Mouse (Mus musculus): ENCODE measurements around the gene Abcc8.

The Abcc8 gene

DNA sequence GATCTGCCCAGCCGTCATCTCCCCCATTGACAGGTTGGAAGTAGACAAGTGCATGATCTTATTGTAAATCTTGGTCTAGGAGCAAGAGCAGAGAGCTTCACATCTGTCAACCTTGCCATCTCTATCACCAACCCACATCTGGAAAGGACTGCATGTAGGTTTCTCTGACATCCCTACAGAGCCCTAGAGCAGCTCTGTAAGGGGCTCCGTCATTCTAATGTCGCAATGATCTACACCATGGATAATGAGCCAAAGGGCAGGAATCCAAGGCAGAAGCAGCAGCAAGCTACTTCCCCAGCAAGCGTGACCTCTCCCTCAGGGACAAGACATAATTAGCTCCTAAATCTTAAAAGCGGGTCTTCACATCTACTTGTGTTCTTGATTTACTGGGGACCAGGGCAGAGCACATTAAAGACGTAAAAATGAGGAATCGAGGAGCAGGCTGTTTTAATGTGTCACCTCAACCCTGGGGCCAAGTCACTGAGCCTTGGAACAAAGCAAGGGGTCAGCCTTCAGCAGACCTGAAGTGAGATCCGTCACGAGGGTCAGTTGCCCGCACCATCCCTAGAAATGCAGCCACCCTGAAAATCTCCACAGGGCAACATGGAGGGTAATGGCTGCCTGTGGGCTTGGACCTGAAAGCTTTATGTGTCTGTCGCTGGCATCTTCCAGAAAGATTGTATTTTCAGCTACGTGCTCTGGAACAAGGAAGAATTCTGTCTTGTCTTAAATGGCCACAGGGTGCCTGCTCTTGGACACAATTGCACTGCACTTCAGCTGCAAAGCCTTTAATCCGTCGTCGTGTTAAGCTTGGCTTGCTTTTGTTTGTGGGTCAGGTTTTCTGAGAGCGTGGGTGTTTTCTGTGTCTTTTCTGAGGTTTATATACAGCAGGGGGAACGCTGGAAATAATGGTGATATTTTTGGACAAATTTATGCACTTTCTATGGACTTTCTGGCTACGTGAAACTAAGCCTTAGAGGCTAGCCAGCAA is 25.0 kb downstream of the Abcc8 start:
- DNase-seq: no peak

DNA sequence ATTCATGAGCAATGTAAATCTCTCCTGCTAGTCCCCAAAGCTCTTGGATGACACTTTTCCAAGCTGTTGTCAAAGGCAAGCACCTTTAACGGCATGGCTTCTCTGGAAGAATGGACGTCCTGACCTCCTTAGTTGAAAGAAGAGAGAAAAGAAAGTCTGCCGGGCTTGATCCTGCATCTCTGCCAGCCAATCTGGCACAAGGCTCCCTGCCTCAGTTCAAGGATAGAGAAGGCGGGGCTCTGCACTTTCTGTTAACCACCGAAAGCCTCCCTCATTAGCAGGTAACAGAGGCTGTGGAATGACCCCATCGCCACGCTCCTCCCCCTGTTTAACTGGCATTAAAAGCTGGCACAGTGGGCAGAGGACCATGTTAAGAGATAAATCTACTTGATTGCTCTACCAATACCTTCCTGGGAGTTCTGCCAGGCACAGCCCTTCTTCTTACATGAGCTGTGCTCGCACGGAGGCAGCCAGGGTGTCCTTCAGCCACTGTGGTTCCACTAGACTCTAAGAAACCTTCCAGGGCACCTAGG is 26.9 kb downstream of the Abcc8 start:
- DNase-seq: peak in 1 of 2 experiments; percentile 36

DNA sequence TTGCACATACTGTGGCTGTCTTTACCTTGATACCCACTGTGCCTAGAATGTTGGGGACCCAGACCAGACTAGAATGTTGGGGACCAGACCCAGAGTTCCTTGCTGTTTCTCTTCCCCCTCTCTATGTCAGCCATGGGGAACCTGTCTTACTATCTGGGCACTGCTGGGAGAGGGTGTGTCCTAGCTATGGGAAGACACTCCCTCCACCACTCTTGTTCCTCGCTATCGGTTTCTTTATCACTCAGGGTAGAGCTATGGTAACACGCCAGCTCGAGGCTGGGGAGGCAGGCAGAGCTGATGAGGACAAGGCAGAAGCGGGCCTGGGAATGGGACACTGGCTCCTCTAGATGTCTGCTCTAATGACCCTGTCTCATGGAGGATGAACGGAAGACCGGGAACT is 32.4 kb downstream of the Abcc8 start:
- no peak for DNase-seq

DNA sequence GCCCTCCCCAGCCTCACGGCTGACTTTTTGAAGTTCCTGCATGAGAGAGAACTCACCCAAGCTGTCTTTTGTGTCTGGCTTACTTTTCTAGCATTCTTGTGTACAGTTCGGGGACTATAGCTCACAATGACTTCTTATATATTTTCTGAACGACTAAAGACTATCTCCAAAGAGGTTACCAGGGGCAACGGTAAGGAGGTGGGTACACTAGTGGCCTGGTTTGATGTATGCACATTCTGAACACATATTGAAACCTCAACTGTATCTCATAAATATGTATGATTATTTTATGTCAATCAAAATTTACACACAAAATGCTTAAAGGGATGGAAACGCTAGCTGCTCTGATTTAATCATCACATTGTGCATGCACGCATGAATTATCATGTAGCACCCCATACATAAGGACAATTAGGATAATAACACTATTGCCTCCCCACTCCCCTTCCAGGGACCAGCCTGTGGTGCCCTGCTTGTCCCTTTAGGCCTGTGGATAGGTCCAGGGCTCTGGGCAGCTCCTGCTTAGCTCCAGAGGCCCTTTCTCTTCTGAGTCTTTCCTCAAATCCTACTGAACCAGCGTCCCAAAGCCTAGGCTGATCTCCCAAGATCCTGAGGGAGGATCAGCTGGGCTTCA is 33.0 kb downstream of the Abcc8 start:
- no peak for DNase-seq

DNA sequence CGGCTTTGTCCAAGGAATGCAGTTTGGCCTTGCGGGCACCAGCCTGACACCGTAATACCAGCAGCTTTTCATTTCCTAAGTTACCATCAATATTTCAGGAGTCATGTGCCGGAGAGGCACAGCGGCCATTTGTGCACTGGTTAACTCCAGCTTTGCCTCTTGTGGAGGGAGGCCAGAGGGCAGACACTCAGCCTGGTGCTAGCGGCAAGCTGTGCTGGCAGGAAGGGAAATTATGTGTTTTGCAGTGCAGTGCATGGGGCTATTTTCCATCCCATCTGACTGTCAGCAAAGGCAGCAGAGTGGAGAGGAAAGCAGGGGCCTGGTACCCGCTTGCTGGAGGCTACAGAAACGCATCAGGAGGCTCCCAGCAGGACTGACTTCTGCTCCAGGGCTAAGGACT is 35.8 kb downstream of the Abcc8 start:
- DNase-seq: peak; percentile 52 to 53

DNA sequence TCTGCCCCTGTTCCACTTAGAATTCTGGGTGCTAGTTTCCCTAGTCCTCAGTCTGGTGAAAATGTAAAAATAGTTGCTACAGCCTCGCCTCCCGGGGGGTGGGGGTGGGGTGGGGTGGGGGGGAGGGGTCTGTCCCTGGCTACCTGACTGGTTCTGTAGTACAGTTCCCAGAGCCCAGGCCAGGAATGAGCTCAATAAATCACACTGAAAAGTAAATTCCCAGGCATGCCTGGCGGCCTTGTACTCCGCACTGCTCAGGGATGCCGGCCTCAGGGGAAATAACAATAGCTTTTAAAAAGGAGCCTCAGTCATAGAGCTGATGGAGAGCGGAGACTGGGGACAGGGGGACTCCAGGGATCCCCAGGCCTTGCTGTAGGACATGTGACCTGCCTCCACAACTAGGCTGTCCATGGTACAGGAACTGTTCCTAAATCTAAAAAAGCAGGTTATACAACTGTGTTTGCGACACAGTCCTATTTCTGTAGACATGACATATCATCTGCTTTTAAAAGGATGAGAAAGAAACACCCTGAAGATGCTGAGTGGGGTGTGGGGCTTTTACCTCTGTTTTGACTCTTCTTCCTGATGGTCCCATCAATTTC is 41.4 kb downstream of the Abcc8 start:
- no peak for DNase-seq

DNA sequence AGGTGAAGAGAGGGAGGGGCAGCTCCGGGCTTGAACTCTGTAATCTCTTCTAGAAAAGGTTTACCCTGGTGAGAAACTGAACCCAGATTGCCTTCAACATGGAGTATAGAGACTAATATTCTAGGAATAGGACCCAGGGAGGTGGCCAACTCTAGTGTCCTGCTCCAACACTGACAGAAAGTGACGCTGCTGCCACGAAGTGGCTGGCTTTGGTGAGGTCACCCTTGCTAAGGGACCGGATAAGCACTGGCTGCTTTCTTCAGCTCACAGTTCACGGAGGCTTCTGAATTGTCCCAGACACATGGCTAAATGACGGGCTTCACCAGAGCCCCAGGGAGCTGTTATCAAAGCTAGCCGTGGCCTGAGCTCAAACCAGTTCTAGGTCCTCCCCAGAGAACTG is 46.0 kb downstream of the Abcc8 start:
- DNase-seq: no peak

DNA sequence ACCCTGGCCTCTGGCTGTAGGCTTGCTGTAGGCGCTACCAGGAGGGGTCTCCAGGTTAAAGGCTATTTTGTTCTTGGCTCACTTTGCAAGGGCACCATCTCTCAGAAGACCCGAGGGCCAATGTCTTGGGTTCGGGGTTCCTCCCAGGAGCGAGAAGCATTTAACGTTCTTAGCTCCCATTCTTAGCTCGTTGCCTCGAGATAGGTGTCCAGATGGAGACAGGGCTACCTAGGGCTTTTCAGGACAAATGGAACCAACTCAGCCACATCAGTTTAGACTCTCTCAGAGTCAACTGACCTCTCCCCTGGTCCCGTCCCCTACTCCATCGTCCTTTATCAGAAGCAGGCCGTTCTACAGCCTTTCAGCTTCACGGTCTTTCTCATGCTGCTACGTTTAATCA is 47.6 kb downstream of the Abcc8 start:
- no peak for DNase-seq

DNA sequence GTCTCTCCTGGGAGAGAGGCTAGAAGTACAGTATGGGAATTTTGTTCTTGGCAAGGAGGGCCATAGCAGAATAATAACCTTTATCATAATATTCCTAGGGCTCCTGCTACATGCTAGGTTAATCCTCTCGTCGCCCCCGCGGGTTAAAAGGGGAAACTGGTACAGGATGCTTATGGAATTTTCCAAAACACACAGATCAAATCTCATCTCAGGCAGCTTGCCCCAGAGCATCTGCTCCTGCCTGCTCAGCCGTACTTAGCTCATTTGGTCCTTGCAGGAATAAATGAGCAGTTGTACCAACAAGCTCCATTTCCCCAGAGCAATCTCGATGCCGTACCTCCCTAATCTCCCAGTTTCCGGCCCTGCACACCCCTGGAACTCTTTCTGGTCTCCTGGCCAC is 48.0 kb downstream of the Abcc8 start:
- DNase-seq: peak in 1 of 2 experiments; percentile 38

DNA sequence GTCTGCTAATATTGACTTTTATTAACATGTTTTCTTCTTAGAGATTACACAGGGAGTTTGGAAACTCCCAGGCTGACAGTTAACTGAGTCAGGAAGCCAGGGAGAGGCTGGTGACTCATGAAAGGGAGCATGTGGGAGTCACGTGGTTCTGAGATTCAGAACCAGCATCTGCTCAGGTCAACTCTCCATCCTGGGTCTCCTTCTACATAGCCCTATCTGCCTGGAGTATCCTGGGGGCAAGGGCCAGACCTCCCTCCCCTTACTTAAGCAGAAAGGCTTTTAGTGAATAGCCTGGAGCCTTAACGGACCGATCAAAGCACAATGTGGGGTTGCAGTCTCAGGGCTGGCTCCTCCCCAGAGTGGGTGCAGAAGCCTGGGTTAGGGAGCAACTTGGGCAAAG is 48.6 kb downstream of the Abcc8 start:
- DNase-seq: no peak

DNA sequence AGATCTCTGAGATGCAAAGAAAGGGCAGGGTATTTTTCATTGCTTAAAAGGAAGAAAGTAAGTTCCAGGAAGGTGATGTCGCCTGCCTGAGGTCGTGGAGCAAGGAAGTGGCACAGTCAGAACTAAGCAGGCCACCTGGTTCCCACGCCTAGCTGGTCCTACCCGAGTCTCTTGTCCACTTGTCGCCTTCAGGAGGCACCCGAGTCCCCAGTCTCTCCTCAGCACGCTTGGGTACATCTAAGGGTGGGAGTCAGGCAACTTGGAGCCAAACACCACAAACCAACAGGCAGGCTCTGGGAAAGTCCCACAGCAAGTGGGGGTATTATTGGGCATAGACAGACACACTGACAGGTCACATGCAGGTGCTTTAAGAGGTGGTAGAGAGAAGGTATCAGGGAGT is 49.1 kb downstream of the Abcc8 start:
- DNase-seq: no peak

DNA sequence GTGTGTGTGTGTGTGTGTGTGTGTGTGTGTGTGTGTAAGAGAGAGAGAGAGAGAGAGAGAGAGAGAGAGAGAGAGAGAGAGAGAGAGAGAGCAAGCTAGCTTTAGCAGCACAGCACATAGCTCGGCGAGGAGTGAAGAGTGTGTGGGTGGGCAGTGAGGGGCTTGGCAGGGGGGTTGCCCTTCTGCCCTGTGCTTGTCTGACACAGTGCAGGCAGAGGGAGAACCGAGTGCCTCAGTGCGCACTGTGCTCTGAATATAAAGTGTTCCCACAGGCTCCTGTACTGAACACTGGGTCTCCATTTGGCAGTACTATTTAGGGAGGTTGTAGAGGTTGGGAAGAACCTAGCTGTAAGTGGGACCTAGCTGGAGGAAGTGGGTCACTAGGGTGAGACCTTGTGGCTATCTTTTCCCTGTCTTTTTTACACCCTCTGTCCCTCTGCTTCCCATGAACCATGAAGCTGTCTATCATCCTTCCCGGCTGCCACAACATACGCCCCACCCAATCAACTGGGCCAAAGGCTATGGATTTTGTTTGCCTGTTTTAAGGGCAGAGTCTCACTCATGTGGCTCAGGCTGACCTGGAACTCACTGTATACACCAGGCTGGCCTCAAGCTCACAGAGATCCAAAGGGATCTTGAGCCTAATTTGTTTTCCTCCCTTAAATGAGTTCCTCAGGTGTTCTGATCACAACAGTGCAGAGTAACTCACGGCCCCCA is 50.2 kb downstream of the Abcc8 start:
- DNase-seq: no peak

DNA sequence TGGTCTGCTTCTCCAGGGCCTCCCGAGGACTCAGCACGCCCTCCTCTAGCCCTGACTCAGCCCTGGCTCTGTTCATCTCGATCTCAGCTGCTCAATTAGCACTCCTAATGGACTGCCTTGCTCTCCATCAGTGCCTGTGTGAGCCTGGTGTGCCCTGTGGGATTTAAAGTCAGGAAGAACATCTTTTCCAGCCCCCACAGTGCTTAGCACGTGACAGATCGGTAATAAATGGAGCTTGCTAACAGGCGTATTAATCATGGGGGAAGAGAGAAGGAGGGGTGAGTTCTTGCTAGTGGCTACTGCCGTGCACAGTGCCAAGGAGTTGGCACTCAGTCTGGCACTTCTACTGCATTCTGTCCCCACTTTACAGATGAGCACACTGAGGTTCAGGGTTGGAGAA is 51.6 kb downstream of the Abcc8 start:
- no peak for DNase-seq

DNA sequence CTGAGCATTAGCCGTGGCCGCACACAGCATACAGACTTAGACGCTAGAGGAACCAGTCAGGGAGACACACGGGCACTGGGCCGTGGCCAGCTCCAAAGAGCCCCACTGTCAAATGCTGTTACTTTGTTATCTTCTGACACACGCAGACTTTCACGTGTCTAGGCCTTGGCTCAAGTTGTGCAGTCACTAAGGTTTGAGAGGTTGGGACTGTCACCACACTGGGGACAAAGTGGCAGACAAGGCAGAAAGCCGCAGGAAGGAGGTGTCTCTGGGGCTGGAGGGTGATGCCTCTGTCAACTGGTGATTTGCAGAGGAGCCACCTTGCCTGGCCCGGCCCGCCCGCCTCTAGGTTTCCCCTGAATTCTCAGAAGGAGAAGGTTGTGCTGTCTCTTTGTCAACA is 54.5 kb downstream of the Abcc8 start:
- peak in 1 of 2 experiments; percentile 9 for DNase-seq

DNA sequence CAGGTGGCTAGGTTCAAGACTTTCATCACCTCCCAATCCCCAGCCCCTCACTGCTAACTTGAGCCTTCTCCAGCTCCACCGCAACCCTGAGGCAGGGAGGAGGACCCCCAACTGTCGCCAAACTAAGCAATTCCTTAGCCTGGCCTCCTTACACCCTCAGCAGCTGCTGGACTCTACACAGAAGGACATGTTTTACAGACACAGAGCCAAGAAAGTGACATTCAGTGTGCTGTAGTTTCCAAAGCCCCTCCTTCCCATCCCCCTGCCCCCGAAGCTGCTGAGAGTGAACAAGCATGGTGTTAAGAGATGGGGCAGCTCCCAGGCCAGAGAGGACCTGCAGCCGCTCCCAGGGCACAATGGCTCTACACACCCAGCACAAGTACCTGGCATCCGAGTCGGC is 55.4 kb downstream of the Abcc8 start:
- no peak for DNase-seq

DNA sequence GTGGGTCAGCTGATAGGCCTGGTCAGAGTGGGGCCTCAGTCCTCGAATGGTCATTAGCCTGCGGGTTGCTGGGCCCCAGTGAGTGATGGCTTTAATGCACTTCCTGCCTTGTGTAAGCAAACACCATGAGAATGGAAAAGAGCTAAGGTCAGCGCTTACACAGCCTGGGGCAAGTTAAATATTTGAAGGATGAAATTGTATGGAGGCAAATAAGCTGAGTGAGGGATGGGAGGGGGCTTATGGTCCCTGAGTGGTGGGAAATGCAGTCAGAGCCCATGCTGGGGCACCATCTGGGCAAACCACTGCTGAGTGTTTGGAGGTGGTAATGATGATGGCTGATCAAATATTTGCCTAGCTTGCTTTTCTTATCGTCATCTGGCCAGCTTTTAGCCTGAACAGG is 56.9 kb downstream of the Abcc8 start:
- DNase-seq: peak in 1 of 2 experiments; percentile 19

DNA sequence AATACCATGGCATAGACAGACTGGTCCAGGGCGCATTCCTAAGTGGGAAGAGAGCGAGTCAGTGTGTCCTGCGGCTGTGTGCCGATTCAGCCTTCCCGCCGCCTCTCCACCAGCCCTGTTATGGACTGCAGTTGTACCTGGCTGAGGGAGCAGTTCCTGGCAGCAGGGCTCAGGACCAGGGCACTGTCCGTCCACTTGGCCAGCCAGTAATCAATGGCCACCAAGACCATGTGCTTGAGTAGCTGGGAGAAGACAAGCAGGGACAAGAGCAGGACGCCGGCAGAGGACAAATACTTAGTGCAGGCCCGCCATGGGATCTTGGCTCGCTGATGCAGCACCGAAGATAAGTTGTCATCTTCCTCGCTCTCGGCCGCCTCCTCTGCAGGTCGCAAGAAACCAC is 62.8 kb downstream of the Abcc8 start:
- no peak for DNase-seq

DNA sequence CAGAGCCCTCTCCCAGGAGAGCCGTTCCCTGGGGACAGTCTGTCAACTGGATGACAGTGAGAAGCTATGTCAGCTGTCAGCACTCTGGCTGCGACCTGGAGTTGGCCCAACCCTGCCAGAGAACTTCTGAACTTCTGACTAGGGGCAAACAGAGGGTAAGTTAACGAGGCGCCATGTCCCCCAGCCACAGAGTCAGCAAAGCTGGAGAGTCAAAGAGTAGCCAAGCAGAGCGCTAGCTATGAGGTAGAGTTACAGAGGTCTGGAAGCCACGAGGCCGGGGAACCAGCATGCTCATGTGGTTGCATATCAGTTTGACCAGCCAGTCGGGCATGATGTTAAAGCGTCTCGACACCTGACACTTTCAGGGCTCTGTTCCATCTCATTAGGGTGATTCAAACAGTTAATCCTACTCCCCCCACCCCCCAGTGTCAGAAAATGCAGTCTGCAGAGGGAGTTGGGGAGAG is 63.7 kb downstream of the Abcc8 start:
- DNase-seq: peak; percentile 25 to 46

DNA sequence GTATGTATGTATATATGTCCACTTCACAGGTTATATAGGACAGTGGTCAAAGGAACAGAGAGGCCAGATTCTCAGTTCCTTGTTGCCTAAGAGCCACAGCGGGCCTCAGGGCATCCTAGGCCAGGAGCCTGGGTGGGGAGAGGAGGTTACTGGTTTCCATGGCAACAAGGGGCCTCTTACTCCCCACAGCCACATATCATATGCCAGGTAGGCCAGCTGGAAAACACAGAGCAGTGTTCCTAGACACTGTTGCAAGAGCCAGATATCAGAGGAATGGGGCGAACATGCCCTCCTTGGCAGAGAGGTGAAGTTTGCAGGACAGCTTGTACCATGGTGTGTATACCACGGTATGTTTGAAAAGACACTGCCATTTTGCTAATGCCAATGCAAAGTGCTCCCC is 66.4 kb downstream of the Abcc8 start:
- peak; percentile 70 to 74 for DNase-seq

DNA sequence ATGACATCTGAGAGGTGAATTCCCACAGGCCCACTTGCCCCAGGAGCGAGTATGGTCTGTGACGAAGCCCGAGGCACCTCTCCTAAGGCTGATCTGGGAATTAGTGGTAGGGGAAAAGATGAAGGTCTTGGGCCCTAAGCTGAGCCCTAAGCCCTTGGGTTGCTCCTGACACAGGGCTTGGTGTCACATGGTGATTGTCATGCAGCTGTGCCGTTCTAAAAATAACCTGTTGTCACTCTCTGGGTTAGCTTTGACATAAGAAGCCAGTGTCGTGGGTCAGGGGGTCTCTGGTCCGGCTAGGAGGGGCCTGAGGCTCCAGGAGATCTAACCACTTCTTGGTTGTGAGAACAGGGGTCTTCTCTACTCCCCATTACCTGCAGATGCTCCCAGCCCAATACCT is 67.9 kb downstream of the Abcc8 start:
- DNase-seq: no peak

DNA sequence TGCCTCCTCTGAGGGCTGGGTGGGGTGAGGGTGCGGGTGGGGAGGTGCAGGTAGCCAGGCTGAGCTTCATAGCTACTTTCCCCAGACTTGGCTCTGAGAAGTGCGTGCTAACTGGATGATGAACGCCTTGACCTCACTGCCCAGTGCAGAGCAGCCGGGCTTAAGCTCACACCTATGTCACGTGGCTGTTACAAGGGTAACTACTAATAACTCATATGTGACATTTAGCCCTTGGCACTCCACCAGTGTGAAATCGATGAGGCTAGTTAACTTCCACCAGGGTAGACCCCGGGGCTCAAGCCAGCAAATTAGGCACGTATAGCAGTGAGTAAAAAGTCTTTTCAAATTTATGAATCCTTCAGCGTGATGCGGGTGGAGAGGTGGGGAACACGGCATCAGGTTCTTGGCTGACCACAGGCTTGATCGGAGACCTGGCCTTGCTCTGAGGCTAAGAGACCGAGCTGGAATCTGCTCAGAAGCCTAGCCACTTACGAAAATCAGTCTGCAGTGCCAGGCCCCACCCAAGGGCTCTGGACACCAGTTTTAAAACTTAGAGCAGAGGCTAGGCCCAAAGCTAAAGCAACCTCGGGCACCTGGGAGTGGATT is 68.5 kb downstream of the Abcc8 start:
- DNase-seq: peak in 1 of 2 experiments; percentile 9

DNA sequence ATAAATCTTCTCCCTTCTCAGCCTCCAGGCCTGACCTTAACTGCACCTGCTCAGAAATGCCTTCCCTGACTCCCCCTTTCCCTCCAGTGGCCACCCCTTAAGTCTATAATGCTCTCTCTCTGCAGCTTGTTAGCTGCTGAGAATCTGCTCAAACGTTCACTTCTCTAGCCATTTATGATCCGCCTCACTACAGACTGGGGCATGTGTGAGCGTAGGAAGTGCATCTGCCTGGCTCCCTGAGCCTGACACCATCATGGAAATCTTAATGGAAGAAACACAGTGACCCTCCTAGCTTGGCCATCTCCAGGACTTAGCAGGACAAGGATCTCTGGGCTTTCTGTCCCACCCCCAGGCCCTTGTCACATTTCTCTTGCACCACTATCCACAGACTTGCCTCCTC is 69.8 kb downstream of the Abcc8 start:
- DNase-seq: no peak

Data from cerebellum, postnatal 14 days (tissue).